Mouse (Mus musculus): Measurements from ENCODE around the gene Nr4a1. TPM values are rescaled to one million over a fixed set of nuclear protein-coding genes. Genes with fewer than 3 reads are reported as not detected.

Nr4a1 gene
- polyA plus RNA-seq, 1 experiment from 2014 or later = 5.0 TPM

DNA sequence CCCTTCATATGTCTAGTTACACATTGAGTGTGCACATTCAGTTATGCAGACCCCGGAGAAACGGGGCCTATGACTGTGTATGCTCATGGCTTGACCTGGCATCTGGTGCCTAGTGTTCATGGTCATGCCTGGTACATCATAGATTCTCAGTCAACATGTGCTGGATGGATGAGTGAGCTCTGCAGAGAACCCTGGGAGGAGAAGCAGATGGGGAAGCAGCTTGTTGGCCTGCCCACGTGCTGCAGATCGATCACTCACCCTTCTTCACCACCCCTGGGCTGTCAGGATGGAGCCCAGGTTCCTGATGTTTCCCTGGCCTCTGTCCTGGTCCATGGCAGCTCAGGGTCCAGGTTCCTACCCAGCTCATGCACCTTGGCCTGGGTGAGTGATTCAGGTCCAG is 52.4 kb downstream of the Nr4a1 start:
- Histone ChIP-seq H3K36me3 (ENCODE audit: control insufficient read depth, insufficient read depth, low read length) (no peaks in the 10 kb centered on the region), H3K9ac (ENCODE audit: low read depth, low read length) (no peak overlapping the region), H3K4me3 (ENCODE audit: low read length) (no peak overlapping the region), H3K4me2 (replicated peaks; ENCODE audit: low read depth, low read length) (no peak overlapping the region), H3K27me3 (ENCODE audit: control insufficient read depth, insufficient read depth, low read length) (no peaks in the 10 kb centered on the region), H3K4me1 (ENCODE audit: control insufficient read depth, insufficient read depth, low read length) (no peaks in the 10 kb centered on the region; the same call in 1 of the 2 replicates), H3K27ac (ENCODE audit: low read depth, low read length) (no peak overlapping the region), H3K9me3 (ENCODE audit: control insufficient read depth, low read length) (no peaks in the 10 kb centered on the region)
- ATAC-seq (ENCODE audit: low FRiP score, low TSS enrichment) = no peak
- WGBS = 89% methylated on average over 4 of the region's 4 CpGs

DNA sequence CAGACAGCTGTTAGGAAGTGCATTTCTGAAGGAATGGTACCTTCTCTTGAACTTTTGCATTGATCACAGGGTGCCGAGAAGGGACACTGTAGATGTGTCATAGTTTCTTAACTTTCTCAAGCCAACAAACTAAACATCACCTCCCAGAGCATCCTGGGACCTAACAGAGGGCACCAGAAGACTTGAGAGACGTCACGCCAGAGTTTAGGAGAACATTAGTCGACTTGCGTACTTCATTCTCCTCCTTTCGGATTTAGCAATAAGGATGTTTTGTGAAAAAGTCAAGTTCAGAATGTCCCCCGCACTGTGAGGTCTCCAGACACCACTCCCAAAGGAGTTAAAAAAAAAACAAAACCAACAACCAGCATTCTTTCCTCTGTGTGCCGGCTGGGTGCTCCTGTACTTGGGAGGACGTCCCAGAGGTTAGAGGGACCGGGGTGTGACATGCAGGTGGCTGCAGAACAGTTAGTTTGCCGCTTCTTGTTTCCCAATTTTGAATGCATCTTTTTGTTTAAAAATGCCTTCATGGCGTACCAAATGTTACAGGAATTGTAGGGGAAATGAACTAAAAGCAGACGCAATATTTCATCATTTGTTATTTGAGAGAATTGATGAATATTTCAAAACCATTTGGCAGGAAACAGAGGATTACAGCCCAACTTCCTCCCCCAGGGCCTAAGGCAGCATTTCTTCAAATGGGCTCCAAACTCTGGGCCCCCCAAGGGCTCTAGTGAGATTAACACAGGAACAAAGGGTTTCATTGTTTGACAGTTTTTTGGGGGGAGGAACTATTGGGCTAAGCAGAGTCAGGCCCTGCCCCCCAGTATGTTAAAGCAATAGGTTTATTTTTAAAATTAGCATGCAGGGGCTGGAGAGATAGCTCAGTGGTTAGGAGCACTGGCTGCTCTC is 54.6 kb downstream of the Nr4a1 start:
- H3K4me3 ChIP-seq (ENCODE audit: low read length) = no peak overlapping the region
- H3K9ac ChIP-seq (ENCODE audit: low read depth, low read length) = no peak overlapping the region
- ATAC-seq (ENCODE audit: low FRiP score, low TSS enrichment) = no peak
- no peak overlapping the region for H3K27ac ChIP-seq (ENCODE audit: low read depth, low read length)
- H3K27me3 ChIP-seq (ENCODE audit: control insufficient read depth, insufficient read depth, low read length) = no peaks in the 10 kb centered on the region
- no peak overlapping the region for H3K4me2 ChIP-seq (replicated peaks; ENCODE audit: low read depth, low read length)
- WGBS = 57% methylated on average over 13 of the region's 13 CpGs
- no peaks in the 10 kb centered on the region for H3K36me3 ChIP-seq (ENCODE audit: control insufficient read depth, insufficient read depth, low read length)
- no peaks in the 10 kb centered on the region; the same call in 1 of the 2 replicates for H3K4me1 ChIP-seq (ENCODE audit: control insufficient read depth, insufficient read depth, low read length)
- H3K9me3 ChIP-seq (ENCODE audit: control insufficient read depth, low read length) = no peaks in the 10 kb centered on the region

DNA sequence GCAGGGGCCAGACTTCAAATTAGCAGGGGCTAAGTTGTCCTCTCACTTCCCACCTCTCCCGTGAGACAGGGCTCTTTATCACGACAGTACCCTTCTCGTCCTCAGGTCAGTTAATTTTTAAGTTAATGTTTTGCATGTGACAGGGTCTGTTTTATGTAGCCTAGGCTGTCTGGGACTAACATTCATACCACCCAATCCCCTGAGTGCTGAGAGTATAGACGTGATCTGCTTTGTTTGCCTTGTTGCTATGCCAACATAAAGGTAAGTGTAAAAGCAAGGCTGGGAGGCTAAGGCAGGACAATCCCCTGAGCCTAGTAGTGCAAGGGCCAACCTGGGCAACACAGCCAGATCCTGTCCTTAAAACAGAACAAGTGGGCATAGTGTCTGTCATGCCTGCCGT is 55.4 kb downstream of the Nr4a1 start:
- Histone ChIP-seq H3K27ac (ENCODE audit: low read depth, low read length) (no peak overlapping the region), H3K4me1 (ENCODE audit: control insufficient read depth, insufficient read depth, low read length) (no peaks in the 10 kb centered on the region; the same call in 1 of the 2 replicates), H3K36me3 (ENCODE audit: control insufficient read depth, insufficient read depth, low read length) (no peaks in the 10 kb centered on the region), H3K4me2 (replicated peaks; ENCODE audit: low read depth, low read length) (no peak overlapping the region), H3K9ac (ENCODE audit: low read depth, low read length) (no peak overlapping the region), H3K4me3 (ENCODE audit: low read length) (no peak overlapping the region), H3K27me3 (ENCODE audit: control insufficient read depth, insufficient read depth, low read length) (no peaks in the 10 kb centered on the region), H3K9me3 (ENCODE audit: control insufficient read depth, low read length) (no peaks in the 10 kb centered on the region)
- ATAC-seq (ENCODE audit: low FRiP score, low TSS enrichment) = peak; percentile 24; the same call in 1 of the 2 replicates
- WGBS = 40% methylated on average over 5 of the region's 5 CpGs

DNA sequence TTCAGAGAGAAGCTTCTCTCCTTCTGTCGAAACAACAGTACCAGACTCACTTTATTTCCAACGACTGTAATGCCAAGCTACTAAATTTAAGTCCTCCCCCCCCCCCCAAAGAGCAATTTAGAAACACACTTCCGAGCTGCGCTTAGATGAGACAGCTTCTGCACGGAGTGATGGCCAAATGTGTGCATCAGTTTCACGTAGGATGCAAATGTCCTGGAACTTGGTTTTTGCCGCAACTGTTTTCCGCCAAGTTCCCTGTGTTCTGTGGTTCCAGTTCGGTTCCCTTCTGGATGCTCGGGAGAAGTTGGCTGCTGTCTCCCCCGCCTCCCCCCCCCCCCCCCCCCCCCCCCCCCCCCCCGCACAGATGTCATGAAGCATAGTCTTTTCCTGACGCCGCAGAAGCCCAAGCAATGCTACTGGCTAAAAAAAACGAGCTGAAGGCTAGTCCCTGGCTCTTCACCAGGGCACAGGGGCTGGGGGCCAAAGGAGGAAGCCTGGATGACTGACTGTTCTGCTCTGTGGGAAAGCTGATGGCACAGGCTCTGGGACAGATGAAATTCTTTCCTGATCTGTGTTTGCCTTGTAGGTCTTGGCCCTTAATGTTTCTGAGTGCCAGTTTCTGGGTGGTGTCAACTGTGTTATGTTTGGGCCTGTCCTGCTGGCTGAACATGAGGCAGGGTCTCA is 57.2 kb downstream of the Nr4a1 start:
- Histone ChIP-seq H3K4me1 (ENCODE audit: control insufficient read depth, insufficient read depth, low read length) (peaks cover 1% of the 10 kb centered on the region; the same call in 1 of the 2 replicates), H3K27me3 (ENCODE audit: control insufficient read depth, insufficient read depth, low read length) (no peaks in the 10 kb centered on the region), H3K4me3 (ENCODE audit: low read length) (no peak overlapping the region), H3K36me3 (ENCODE audit: control insufficient read depth, insufficient read depth, low read length) (no peaks in the 10 kb centered on the region), H3K27ac (ENCODE audit: low read depth, low read length) (no peak overlapping the region), H3K9ac (ENCODE audit: low read depth, low read length) (no peak overlapping the region), H3K4me2 (replicated peaks; ENCODE audit: low read depth, low read length) (no peak overlapping the region), H3K9me3 (ENCODE audit: control insufficient read depth, low read length) (no peaks in the 10 kb centered on the region)
- no peak for ATAC-seq (ENCODE audit: low FRiP score, low TSS enrichment)
- WGBS = 47% methylated on average over 14 of the region's 15 CpGs

DNA sequence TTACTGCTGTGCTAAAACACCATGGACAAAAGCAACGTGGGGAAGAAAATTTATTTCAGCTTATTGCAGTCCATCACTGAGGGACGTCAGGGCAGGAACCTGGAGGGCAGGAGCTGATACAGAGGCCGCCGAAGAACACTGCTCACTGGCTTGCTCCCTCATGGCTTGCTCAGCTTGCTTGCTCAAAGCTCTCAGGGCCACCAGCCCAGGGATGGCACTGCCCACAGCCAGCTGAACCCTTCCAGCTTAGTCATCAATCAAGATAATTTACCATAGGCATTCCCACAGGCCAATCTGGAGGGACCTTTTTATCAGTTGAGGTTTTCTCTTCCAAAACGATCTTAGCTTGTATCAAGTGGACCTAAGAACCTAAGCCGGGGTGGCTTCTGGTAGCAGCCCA is 57.9 kb downstream of the Nr4a1 start:
- ATAC-seq (ENCODE audit: low FRiP score, low TSS enrichment) = no peak
- no peak overlapping the region for H3K4me3 ChIP-seq (ENCODE audit: low read length)
- peaks cover 3% of the 10 kb centered on the region; the same call in 1 of the 2 replicates for H3K4me1 ChIP-seq (ENCODE audit: control insufficient read depth, insufficient read depth, low read length)
- no peak overlapping the region for H3K27ac ChIP-seq (ENCODE audit: low read depth, low read length)
- H3K36me3 ChIP-seq (ENCODE audit: control insufficient read depth, insufficient read depth, low read length) = no peaks in the 10 kb centered on the region
- H3K9ac ChIP-seq (ENCODE audit: low read depth, low read length) = no peak overlapping the region
- H3K9me3 ChIP-seq (ENCODE audit: control insufficient read depth, low read length) = no peaks in the 10 kb centered on the region
- H3K27me3 ChIP-seq (ENCODE audit: control insufficient read depth, insufficient read depth, low read length) = no peaks in the 10 kb centered on the region
- 74% methylated on average over 6 of the region's 6 CpGs for WGBS
- H3K4me2 ChIP-seq (replicated peaks; ENCODE audit: low read depth, low read length) = no peak overlapping the region

DNA sequence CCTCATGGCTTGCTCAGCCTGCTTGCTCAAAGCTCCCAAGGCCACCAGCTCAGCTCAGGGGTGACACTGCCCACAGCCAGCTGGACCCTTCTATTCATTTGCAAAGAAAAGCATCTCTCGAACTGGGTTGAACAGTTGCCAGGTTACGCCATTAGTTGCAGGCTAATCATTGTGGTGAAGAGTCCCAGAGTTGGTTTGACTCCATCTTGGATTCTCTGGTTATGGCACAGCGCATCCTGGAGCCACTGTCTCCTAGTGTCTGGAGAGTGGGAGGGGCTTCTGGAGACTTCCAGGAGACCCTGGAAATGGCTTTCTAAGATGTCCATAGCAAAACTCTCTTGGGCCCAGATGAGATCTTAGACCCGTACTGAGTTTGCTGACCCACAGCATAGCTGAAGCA is 61.3 kb downstream of the Nr4a1 start:
- H3K36me3 ChIP-seq (ENCODE audit: control insufficient read depth, insufficient read depth, low read length) = no peaks in the 10 kb centered on the region
- H3K4me2 ChIP-seq (replicated peaks; ENCODE audit: low read depth, low read length) = no peak overlapping the region
- no peak overlapping the region for H3K9ac ChIP-seq (ENCODE audit: low read depth, low read length)
- H3K27me3 ChIP-seq (ENCODE audit: control insufficient read depth, insufficient read depth, low read length) = no peaks in the 10 kb centered on the region
- peaks cover 14% of the 10 kb centered on the region for H3K4me1 ChIP-seq (ENCODE audit: control insufficient read depth, insufficient read depth, low read length)
- H3K4me3 ChIP-seq (ENCODE audit: low read length) = no peak overlapping the region
- no peak for ATAC-seq (ENCODE audit: low FRiP score, low TSS enrichment)
- 90% methylated on average over 4 of the region's 4 CpGs for WGBS
- no peak overlapping the region for H3K27ac ChIP-seq (ENCODE audit: low read depth, low read length)
- H3K9me3 ChIP-seq (ENCODE audit: control insufficient read depth, low read length) = no peaks in the 10 kb centered on the region

DNA sequence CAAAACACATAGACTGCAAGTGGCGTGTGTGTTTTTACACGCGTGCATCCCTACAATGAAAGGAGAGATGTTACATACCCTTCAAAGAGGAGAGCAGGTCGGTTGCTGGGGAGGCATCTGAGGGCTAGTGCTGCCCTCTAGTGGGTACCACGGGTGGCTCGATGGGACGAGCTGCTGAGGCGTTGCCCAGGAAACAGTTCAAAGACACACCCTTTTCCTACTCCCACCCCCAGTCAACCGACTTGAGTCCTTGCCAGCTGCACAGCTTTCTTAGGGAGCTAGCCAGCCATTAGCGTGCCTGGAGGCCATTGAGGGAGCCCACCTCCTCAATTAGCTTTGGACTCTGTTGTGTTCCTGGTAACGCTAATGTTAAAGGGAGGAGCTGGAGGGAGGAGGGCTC is 61.8 kb downstream of the Nr4a1 start:
- no peak overlapping the region for H3K27ac ChIP-seq (ENCODE audit: low read depth, low read length)
- H3K4me3 ChIP-seq (ENCODE audit: low read length) = peak overlapping the region; percentile 19

DNA sequence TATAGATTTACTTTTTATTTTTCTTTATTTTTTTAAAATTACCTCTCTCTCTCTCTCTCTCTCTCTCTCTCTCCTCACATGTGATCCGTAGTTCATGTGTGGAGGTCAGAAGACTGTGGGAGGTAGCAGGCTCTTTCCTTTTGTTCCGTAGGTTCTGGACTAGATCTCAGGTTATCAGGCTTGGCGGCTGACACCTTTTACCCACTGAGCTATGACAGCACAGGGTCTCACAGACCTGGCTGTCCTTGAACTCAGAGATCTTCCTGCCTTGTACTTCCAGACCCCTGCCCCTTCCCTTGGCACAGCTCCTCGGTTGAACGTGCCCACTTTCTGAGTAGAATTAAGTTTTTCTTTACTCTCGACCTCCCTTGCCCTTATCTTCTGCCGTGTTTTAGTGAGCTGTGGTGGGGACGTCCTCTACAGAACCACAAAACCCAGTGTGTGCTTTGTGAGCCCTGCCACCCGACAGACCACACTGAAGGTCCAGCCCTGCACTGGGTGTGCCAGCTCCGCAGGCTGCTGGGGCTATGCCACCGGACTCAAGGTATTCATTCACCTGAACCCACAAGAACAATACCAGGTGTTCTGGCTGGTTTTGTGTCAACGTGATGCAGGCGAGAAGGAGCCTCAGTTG is 62.3 kb downstream of the Nr4a1 start:
- Histone ChIP-seq H3K9me3 (ENCODE audit: control insufficient read depth, low read length) (no peaks in the 10 kb centered on the region), H3K4me1 (ENCODE audit: control insufficient read depth, insufficient read depth, low read length) (peaks cover 14% of the 10 kb centered on the region), H3K27ac (ENCODE audit: low read depth, low read length) (no peak overlapping the region), H3K9ac (ENCODE audit: low read depth, low read length) (no peak overlapping the region), H3K36me3 (ENCODE audit: control insufficient read depth, insufficient read depth, low read length) (no peaks in the 10 kb centered on the region), H3K4me2 (replicated peaks; ENCODE audit: low read depth, low read length) (peak overlapping the region; percentile 28; the same call in 1 of the 2 replicates), H3K4me3 (ENCODE audit: low read length) (peak overlapping the region; percentile 19), H3K27me3 (ENCODE audit: control insufficient read depth, insufficient read depth, low read length) (no peaks in the 10 kb centered on the region)
- 53% methylated on average over 13 of the region's 13 CpGs for WGBS
- ATAC-seq (ENCODE audit: low FRiP score, low TSS enrichment) = peak; percentile 53; the same call in 1 of the 2 replicates

More for the DNA sequence above, 61.8 kb downstream of the Nr4a1 start:
- H3K4me1 ChIP-seq (ENCODE audit: control insufficient read depth, insufficient read depth, low read length) = peaks cover 14% of the 10 kb centered on the region
- peak overlapping the region; percentile 28; the same call in 1 of the 2 replicates for H3K4me2 ChIP-seq (replicated peaks; ENCODE audit: low read depth, low read length)
- ATAC-seq (ENCODE audit: low FRiP score, low TSS enrichment) = peak; percentile 84
- no peak overlapping the region for H3K9ac ChIP-seq (ENCODE audit: low read depth, low read length)
- 5% methylated on average over 11 of the region's 11 CpGs for WGBS
- no peaks in the 10 kb centered on the region for H3K9me3 ChIP-seq (ENCODE audit: control insufficient read depth, low read length)
- no peaks in the 10 kb centered on the region for H3K36me3 ChIP-seq (ENCODE audit: control insufficient read depth, insufficient read depth, low read length)
- no peaks in the 10 kb centered on the region for H3K27me3 ChIP-seq (ENCODE audit: control insufficient read depth, insufficient read depth, low read length)

All from kidney, embryonic 14.5 days (tissue).